Mouse (Mus musculus): ENCODE measurements at regions not wholly inside any gene's neighbourhood (a gene's known extent, or its start where the extent isn't known, plus 50 kb on each side); places are given as distances from the start of the nearest gene placed in this dataset.

GRCm38 (mm10) chr1:184573325-184573724 lies 159.1 kb downstream of the Hlx start:
- TF ChIP-seq USF1 (IDR thresholded peaks at IDR 0.05; ENCODE audit: low read depth), result no peak
- TF ChIP-seq CTCF (IDR thresholded peaks at IDR 0.05; ENCODE audit: control insufficient read depth, insufficient read depth, insufficient read length), result no peak
- no peak for TF ChIP-seq MYOD1 (IDR thresholded peaks at IDR 0.05; ENCODE audit: control insufficient read depth, insufficient read length, low read depth)
- TF ChIP-seq CEBPB (IDR thresholded peaks at IDR 0.05; ENCODE audit: low read depth), result no peak
- TF ChIP-seq FOSL1 (IDR thresholded peaks at IDR 0.05; ENCODE audit: insufficient read depth, low read length, poor library complexity, severe bottlenecking), result no peak
- TF ChIP-seq MAX (IDR thresholded peaks at IDR 0.05), result no peak

Measured in C2C12 (cell line).